Mouse (Mus musculus) hindbrain, embryonic 12.5 days (tissue): ENCODE results near the gene Ppif. TPM values are rescaled to one million over a fixed set of nuclear protein-coding genes. Genes with fewer than 3 reads are reported as not detected.

Experiments used
- ATAC-seq: fragments of 200-750 bp; cut with Nextera tagmentation; 2 replicates; pipeline ENCODE4 v1.8.0; 2017; ENCODE audit warnings: moderate TSS enrichment; ENCODE audit not compliant: low FRiP score
- H3K27ac ChIP-seq: fragments of 300-500 bp; sonication (generic); 2 replicates; pipeline ENCODE4 v1.5.1; 2016; ENCODE audit warnings: mild to moderate bottlenecking
- H3K27me3 ChIP-seq: fragments of 300-500 bp; sonication (generic); 2 replicates; pipeline ENCODE4 v1.6.1; 2016; ENCODE audit warnings: mild to moderate bottlenecking
- H3K36me3 ChIP-seq: fragments of 300-500 bp; sonication (generic); 2 replicates; pipeline ENCODE4 v1.6.1; 2016; ENCODE audit warnings: mild to moderate bottlenecking
- H3K4me1 ChIP-seq: fragments of 300-500 bp; sonication (generic); 2 replicates; pipeline ENCODE4 v1.6.1; 2016
- H3K4me2 ChIP-seq: fragments of 300-500 bp; sonication (generic); replicated peaks from 2 replicates; pipeline ENCODE4 v1.6.1; 2016; ENCODE audit warnings: mild to moderate bottlenecking
- H3K4me3 ChIP-seq: fragments of 300-500 bp; sonication (generic); 2 replicates; pipeline ENCODE4 v1.5.1; 2016; ENCODE audit warnings: mild to moderate bottlenecking
- H3K9ac ChIP-seq: fragments of 300-500 bp; sonication (generic); 2 replicates; pipeline ENCODE4 v1.6.1; 2016; ENCODE audit warnings: mild to moderate bottlenecking, moderate library complexity
- H3K9me3 ChIP-seq: fragments of 300-500 bp; sonication (generic); replicated peaks from 2 replicates; pipeline ENCODE4 v1.6.1; 2016; ENCODE audit warnings: mild to moderate bottlenecking
- WGBS: fragments of 180-500 bp; shearing (Covaris S2); methylation state at CpG from one replicate; pipeline ENCODE4 v1.1.7; 2016; 5-methylcytosine and 5-hydroxymethylcytosine counted together
- polyA plus RNA-seq: library from polyadenylated mRNA; unstranded; fragments of >200 nt; fragmentation: Nextera tagmentation; extraction: Ambion mirVana; gene quantifications from 2 replicates; pipeline ENCODE4 v1.2.1, GENCODE M21; 2016

Ppif gene
- 26.2 and 29.6 TPM in 2 replicates for polyA plus RNA-seq

DNA sequence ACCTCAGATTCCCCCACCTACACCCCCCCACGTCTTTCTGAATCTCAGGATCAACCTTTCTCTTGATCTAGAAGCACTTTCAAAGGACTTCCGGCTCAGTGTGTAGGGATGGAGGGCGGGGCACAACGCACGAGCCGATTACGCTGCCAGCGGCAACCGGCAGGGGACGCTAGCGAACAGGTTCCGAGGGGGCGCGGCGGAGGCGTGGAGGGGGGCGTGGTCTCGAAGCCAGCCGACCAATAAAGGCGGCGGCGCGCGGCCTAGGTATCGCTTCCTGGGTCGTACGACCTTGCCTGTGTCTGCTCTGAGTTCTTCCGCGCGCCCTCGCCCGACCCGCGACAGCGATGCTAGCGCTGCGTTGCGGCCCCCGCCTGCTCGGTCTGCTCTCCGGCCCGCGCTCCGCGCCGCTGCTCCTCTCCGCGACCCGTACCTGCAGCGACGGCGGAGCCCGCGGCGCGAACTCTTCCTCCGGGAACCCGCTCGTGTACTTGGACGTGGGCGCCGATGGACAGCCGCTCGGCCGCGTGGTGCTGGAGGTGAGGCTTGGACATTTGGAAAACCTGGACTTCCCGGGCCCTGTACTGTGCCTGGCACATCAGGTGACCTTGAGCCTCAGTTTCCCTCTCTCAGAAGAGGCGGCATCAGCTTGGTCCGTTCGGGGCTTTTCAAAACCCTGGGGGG lies at the start of gene Ppif:
Gene Ppif, plus strand, starts transcription at position 267 of the 681 bp plus-strand sequence.
- H3K36me3 ChIP-seq: peaks cover 25% of the 10 kb centered on the region
- peak within 1 kb of the TSS; percentile 66 for H3K4me3 ChIP-seq
- no peaks in the 10 kb centered on the region for H3K27me3 ChIP-seq
- under 1% methylated on average over 70 of the region's 70 CpGs for WGBS
- H3K9me3 ChIP-seq: no peaks in the 10 kb centered on the region
- peak; percentile 93 for ATAC-seq
- H3K9ac ChIP-seq: peak within 1 kb of the TSS; percentile 74
- H3K27ac ChIP-seq: peak within 1 kb of the TSS; percentile 12; the same call in 1 of the 2 replicates
- peak within 1 kb of the TSS; percentile 94 for H3K4me2 ChIP-seq
- H3K4me1 ChIP-seq: peaks cover 10% of the 10 kb centered on the region

DNA sequence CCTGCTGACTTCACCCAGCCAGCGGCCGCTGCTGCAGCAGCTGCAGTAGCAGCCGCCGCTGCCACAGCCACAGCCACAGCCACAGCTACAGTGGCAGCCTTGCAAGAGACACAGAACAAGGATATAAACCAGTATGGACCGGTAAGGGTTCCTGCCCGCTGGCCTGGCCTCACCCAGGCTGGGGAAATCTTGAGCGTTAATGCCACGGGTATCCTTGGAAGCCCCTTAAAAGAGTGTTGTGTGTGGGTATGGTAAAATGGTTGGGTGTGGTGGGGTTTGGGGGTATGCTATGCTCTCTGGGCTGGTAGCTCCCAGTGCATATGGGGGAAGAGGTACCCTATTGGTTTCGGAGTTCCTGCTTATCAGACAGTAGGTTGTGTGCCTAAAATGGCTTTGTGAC lies 48.2 kb upstream of the Ppif start:
- Histone ChIP-seq H3K4me3 (no peak overlapping the region), H3K9me3 (no peaks in the 10 kb centered on the region), H3K27ac (0 out of 2 replicates have a peak overlapping the region, but pooled peaks have one; percentile 14), H3K4me1 (peaks cover 5% of the 10 kb centered on the region), H3K36me3 (peaks cover 87% of the 10 kb centered on the region), H3K27me3 (no peaks in the 10 kb centered on the region), H3K9ac (no peak overlapping the region), H3K4me2 (no peak overlapping the region)
- WGBS: 90% methylated on average over 9 of the region's 9 CpGs
- no peak for ATAC-seq

DNA sequence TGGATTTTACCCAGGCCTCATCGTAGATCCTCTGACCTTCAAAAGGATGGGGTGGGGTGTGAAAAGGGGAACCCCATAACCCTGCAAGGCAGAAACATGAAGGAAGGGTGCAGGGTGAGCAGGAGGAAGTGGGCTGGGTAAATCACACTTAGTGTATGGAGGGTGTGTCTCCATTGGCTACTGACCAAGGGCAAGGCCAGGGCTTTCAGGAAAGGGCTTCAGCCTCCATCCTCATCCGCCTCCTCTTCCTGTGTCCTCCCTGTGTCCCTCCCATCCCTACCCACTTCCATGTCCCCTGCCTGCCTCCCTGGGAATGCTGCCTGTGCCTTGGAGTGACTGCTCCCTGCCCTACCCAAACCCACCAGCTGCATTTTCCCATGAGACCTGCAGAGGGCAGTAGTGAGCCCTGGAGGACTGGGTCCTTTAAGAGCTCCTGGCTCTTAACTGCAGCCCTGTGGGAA lies 47.8 kb upstream of the Ppif start:
- Histone ChIP-seq H3K4me1 (0 out of 2 replicates have a peak, but pooled peaks cover 4% of the 10 kb centered on the region), H3K27ac (0 out of 2 replicates have a peak overlapping the region, but pooled peaks have one; percentile 14), H3K4me2 (no peak overlapping the region), H3K4me3 (no peak overlapping the region), H3K27me3 (no peaks in the 10 kb centered on the region), H3K9ac (no peak overlapping the region), H3K36me3 (peaks cover 89% of the 10 kb centered on the region), H3K9me3 (no peaks in the 10 kb centered on the region)
- 55% methylated on average over 2 of the region's 2 CpGs for WGBS
- no peak for ATAC-seq

DNA sequence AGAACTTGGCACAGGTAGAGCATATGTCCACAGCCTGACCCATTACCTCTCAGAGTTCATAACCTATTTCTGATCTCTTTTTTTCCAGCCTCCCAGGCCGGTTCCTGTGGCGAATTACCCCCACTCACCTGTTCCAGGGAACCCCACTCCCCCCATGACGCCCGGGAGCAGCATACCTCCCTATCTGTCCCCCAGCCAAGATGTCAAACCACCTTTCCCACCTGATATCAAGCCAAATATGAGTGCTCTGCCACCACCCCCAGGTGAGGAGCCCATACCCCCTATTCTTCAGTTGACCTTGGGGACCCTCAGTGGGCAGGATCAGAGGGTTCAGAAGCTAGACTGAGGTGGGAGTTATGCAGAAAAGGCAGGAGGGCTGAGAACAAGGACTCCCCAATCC lies 42.8 kb upstream of the Ppif start:
- no peak for ATAC-seq
- Histone ChIP-seq H3K9ac (no peak overlapping the region), H3K4me3 (no peak overlapping the region), H3K9me3 (no peaks in the 10 kb centered on the region), H3K27me3 (no peaks in the 10 kb centered on the region), H3K36me3 (peaks cover 100% of the 10 kb centered on the region), H3K4me2 (no peak overlapping the region), H3K27ac (no peak overlapping the region), H3K4me1 (no peaks in the 10 kb centered on the region)
- WGBS: 96% methylated on average over 4 of the region's 4 CpGs

DNA sequence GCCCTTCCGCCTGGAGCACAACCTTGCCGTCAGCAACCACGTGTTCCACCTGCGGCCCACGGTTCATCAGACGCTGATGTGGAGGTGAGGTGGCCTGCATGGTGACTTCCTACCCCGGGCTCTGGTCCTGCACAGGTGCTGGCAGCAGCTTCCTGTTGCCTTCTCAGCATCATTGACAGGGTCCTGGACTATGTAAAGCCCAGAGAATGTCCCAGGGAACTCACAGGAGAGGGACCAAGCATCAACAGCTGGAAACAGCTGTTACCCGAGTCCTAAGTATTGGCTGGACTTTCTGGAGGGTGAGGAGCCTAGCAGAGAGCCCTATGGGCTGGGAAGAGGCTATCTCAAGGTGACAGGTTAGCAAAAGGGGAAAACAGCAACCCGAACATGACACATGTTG lies 42.0 kb upstream of the Ppif start:
- H3K4me3 ChIP-seq: no peak overlapping the region
- no peak overlapping the region for H3K9ac ChIP-seq
- H3K27me3 ChIP-seq: no peaks in the 10 kb centered on the region

DNA sequence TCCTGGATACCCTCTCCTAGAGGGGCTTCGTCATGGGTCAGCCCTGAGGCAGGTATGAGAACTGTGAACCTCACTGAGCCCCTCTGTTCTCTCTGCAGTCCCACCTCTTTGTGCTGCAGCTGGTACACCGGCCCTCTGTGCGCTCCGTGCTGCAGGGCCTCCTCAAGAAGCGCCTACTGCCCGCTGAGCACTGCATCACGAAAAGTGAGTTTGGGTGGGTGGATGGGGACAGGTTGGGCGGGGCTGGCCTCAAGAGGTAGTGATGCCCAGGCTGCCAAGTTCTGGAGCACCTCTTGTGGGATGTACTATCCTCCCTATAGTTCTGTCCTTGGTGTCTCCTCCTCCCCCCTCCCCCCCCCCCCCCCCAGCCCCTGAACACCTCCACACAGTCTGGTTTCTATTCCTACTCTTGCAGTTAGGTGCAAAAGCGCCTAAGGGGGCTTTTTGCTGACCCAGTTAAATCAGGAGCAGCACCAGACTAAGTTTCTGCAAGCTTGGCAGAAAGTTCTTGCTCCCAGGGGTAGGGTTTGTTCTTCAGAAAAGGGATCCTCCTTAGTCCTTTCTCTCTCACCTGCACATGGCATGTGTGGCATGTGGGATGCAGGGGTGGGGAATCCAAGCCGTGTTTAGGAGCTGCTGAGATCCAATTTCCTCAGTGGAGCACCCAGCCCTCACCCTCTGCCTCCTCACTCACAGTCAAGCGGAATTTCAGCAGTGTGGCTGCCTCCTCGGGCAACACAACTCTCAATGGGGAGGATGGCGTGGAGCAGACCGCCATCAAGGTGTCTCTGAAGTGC lies 39.4 kb upstream of the Ppif start:
- ATAC-seq: no peak
- H3K4me1 ChIP-seq: no peaks in the 10 kb centered on the region
- H3K9ac ChIP-seq: no peak overlapping the region
- H3K9me3 ChIP-seq: no peaks in the 10 kb centered on the region
- no peak overlapping the region for H3K4me2 ChIP-seq
- no peak overlapping the region for H3K4me3 ChIP-seq
- peaks cover 100% of the 10 kb centered on the region for H3K36me3 ChIP-seq
- H3K27me3 ChIP-seq: no peaks in the 10 kb centered on the region
- H3K27ac ChIP-seq: no peak overlapping the region
- WGBS: 93% methylated on average over 14 of the region's 14 CpGs

More for the DNA sequence above, 42.0 kb upstream of the Ppif start:
- 93% methylated on average over 9 of the region's 9 CpGs for WGBS
- no peaks in the 10 kb centered on the region for H3K4me1 ChIP-seq
- no peak overlapping the region for H3K4me2 ChIP-seq
- H3K9me3 ChIP-seq: no peaks in the 10 kb centered on the region
- no peak for ATAC-seq
- no peak overlapping the region for H3K27ac ChIP-seq
- H3K36me3 ChIP-seq: peaks cover 100% of the 10 kb centered on the region

DNA sequence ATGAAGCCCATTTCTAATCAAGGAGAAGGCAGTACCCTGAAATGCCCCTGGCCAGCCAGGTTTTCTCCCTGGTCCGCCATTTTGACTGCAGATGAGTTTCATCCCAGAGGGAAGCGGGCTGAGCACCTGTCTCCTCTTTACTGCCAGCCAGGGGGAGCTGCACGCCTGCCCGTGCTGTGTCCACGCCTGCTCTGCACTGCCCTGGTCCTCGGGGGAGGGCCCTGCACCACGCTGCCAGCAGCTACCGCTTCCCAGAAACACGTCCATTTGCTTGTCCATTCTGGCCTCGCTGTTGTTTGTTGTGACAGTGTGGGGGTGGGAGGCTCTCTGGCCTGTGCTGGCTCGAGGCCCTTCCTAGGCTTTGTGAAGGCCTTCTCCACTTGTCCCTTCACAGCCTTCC lies 33.3 kb upstream of the Ppif start:
- H3K4me3 ChIP-seq: no peak overlapping the region
- H3K9me3 ChIP-seq: no peaks in the 10 kb centered on the region
- H3K4me1 ChIP-seq: peaks cover 14% of the 10 kb centered on the region
- 61% methylated on average over 11 of the region's 11 CpGs for WGBS
- H3K36me3 ChIP-seq: peaks cover 97% of the 10 kb centered on the region
- H3K27me3 ChIP-seq: no peaks in the 10 kb centered on the region
- no peak overlapping the region for H3K27ac ChIP-seq
- H3K4me2 ChIP-seq: no peak overlapping the region
- H3K9ac ChIP-seq: no peak overlapping the region
- ATAC-seq: no peak

DNA sequence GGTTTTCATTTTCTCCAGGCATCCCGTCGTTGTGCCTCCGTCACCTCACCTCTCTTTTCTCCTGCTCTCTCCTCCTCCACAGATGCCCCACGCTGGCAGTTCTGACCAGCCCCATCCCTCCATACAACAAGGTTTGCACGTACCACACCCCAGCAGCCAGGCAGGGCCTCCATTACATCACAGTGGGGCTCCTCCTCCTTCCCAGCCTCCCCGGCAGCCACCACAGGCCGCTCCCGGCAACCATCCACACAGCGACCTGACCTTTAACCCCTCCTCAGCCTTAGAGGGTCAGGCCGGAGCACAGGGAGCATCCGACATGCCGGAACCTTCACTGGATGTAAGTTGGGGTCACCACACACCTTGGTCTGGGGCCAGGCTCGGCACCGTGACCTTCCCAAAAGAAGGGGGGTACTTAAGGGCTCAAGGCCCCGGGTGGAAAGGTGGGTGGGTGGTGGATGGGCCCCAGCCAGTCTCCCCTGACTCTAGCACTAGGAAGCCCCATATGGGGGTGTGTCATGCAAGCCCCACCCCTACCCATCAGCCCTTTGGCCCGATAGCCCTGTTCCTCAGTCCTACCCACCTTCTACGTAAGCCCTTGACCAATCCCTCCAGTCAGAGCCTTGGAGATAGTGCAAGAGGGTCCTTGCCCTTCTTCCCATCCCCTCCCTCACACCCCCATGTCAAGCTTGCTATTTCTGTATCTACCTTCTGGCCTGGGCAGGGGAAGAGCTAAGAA lies 32.6 kb upstream of the Ppif start:
- Histone ChIP-seq H3K9ac (no peak overlapping the region), H3K36me3 (peaks cover 96% of the 10 kb centered on the region), H3K4me1 (peaks cover 14% of the 10 kb centered on the region), H3K4me3 (no peak overlapping the region), H3K27me3 (no peaks in the 10 kb centered on the region), H3K27ac (no peak overlapping the region), H3K9me3 (no peaks in the 10 kb centered on the region), H3K4me2 (no peak overlapping the region)
- 69% methylated on average over 17 of the region's 17 CpGs for WGBS
- ATAC-seq: no peak

DNA sequence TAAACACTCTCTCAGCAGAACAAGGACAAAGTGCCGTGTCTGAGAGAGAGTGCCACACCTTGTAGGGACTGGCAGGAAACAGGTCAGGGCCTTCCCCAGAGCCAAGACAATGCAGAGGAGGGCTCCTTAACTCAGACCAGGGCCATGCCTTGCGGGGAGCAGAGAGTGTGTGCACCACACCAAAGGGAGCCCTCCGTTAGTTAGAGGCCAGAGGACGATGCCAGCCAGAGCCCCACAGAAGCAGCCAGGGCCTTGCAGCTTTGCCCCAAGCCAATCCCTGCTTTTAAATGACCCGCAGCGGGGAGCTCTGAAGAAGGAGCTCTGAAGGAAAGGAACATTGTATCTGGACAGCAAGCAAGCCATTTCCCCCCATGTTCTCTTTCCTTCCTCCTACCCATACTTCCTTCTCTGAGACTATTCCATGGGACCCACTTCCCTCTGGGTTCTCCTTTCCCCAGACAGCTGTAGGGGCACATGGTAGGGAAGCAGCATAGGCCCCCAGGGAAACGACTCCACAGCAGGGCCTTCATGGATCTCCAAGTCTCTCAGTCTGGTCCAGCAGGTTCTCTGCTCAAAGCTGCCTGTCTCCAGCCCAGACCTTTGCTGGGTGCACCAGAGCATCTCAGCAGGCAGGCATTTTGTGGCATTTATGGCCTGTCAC lies 30.2 kb upstream of the Ppif start:
- WGBS: 79% methylated on average over 7 of the region's 7 CpGs
- no peaks in the 10 kb centered on the region for H3K9me3 ChIP-seq
- H3K27ac ChIP-seq: peak overlapping the region; percentile 73
- H3K4me3 ChIP-seq: no peak overlapping the region
- H3K4me1 ChIP-seq: peaks cover 14% of the 10 kb centered on the region
- no peak for ATAC-seq
- no peak overlapping the region for H3K9ac ChIP-seq
- H3K27me3 ChIP-seq: no peaks in the 10 kb centered on the region
- H3K4me2 ChIP-seq: no peak overlapping the region
- H3K36me3 ChIP-seq: peaks cover 73% of the 10 kb centered on the region

DNA sequence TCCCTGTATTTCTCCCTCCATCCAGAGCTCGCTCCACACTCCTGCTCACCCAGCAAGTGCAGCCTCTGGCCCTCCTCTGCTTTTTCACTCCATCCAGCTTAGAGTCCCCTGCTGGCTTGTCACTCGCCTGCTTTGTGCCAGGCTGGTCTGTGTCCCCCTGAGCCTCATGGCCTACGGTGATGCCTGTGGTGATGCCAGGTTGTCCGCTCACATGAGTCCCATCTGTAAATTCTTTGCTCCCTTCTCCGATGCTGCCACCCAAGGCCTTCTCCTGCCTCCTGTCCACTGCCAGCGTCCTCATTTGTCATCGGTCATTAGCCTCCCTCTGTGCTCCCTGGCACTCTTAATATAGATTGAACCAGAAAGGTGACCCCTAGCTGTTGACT lies 29.7 kb upstream of the Ppif start:
- WGBS: 46% methylated on average over 7 of the region's 7 CpGs
- no peaks in the 10 kb centered on the region for H3K9me3 ChIP-seq
- H3K4me2 ChIP-seq: no peak overlapping the region
- peaks cover 71% of the 10 kb centered on the region for H3K36me3 ChIP-seq
- H3K27me3 ChIP-seq: no peaks in the 10 kb centered on the region
- H3K4me1 ChIP-seq: peaks cover 14% of the 10 kb centered on the region
- no peak overlapping the region for H3K4me3 ChIP-seq
- peak overlapping the region; percentile 73 for H3K27ac ChIP-seq
- H3K9ac ChIP-seq: no peak overlapping the region
- no peak for ATAC-seq

DNA sequence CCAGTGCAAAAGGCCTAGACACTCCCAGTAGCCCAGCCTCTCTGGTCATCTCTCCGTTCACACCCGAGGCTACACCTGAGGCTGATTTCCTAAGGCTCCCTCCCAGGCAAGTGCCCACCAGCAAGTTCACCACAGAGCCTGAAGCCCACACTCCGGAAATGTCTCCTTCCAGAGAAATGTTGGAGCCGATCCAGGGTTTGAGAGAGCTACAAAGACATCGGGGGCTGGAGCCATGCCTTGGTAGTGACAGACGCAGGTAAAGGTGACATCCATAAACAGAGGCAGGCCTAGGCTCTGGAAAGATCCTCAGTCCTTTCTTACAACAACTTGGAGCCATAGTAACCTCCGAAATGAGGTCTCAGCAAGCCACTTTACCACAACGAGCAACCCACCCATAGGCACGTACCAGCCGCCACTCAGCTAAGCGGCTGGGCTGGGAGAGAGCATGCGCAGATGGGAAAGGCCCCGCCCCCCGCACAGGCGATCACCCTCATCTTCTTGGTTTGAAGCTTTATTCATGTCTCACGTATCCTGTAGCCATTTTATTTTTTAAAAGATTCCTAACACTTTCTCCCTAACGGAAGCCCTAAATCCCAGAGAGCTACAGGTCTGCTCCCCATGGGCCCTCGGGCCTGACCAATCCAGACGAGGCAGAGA lies 28.5 kb upstream of the Ppif start:
- no peaks in the 10 kb centered on the region for H3K9me3 ChIP-seq
- no peak overlapping the region for H3K9ac ChIP-seq
- no peak overlapping the region for H3K4me3 ChIP-seq
- H3K27ac ChIP-seq: peak overlapping the region; percentile 36; the same call in 1 of the 2 replicates
- H3K4me2 ChIP-seq: no peak overlapping the region
- H3K27me3 ChIP-seq: no peaks in the 10 kb centered on the region
- peaks cover 14% of the 10 kb centered on the region for H3K4me1 ChIP-seq
- 75% methylated on average over 19 of the region's 19 CpGs for WGBS
- ATAC-seq: no peak
- H3K36me3 ChIP-seq: peaks cover 59% of the 10 kb centered on the region
